Mouse (Mus musculus) megakaryocyte, embryonic 14.5 days (primary cell): ENCODE measurements around the gene Adap1.

Experiments used
- FLI1 ChIP-seq: IDR thresholded peaks from 2 replicates; pipeline ENCODE4 v1.6.1; 2012; ENCODE audit warnings: low read length, inconsistent platforms, mixed read lengths
- GATA1 ChIP-seq: IDR thresholded peaks from 3 replicates; pipeline ENCODE4 v1.6.1; 2012; ENCODE audit warnings: mixed read lengths, low read length, inconsistent platforms, borderline replicate concordance

DNA sequence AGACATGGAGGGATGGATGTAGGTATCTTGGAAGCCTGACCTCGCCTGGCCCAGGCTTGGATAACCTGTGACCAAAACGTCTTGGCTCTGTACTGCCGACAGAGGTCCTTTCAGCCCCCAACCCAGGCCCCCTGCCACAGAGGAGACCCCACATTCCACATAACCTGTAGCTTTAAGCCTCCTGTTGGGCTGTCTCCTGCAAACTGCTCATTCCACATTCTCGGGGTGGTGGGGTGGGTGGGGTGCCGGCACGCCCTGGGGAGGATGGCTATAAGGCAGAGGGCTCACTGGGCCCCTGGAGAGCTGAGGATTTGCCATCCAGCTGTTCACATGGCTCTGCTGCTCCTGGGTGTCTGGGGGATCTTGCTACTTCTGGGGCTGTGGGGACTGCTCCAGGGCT, 26.9 kb upstream of the Adap1 start, which contains the start of gene Cyp2w1:
- TF ChIP-seq GATA1 (no peak), FLI1 (no peak)
